Mouse (Mus musculus) kidney, adult 8-10 months (tissue): ENCODE data around the gene Gipc3.

Experiments used
- DNase-seq, 2 experiments: peaks; one replicate each; pipeline ENCODE4 v3.0.0; 2022

The Gipc3 gene

DNA sequence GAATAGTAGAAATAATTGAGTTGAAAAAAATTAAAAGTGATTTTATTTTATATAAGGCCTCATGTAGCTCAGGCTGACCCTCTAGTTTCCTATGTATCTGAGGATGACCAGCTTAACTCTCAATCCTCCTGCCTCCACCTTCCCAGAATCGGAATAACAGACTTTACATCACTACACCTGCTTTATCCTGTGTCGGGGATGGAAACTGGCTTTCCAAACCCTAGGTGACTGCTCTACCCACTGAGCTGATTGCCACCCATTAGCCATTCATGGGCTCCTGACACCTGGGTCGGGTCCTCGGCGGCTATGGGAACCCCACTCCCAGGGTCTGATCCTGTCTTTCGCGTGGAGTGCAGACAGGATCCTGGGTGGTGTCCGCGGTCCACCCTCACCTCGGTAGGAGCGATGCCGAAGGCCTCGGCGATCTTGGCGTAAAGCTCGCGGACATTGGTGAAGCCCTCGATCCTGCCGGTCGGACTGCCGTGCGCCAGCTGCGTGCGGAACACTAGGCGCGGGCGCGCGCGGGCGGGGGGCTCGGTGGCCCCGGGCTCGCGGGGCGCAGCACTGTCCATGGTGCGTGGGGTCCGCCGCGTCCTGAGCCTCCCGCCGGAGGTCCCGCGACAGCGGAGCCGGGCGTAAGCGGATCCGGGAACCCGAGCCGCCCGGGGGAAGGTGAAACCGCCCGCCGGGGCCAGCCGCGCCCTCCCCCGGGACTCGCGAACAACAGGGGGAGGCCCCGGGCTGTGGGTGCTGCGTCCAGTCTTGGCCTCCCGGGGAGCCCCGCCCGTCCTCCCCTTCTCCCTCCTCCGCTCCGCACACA is at the start of gene Gipc3:
Gipc3 (minus strand) TSS at position 581 of the 820 bp plus-strand sequence.
- DNase-seq, result no peak

DNA sequence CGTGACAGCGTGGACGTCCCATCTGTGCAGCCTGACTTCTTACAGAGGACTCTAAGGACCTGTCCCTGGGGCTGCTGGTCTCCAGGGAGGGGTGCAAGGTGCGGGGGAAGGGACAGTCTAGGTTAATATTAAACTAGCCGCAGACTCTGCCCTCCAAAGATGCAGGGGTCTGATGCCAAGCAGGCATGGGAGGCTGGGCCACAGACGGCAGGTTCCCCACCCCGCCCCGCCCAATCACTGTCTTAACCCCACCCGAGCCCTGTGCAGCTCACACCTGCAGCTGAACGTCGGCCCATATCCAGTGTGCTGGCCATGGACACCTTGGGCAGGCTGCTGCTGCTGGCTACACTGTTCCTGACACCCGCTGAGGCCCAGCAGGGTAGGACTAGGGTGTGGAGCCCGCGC is 49.7 kb upstream of the Gipc3 start, which contains the start of gene Smim24:
Smim24 (plus strand) TSS at position 271 of the 405 bp plus-strand sequence.
- DNase-seq, result peak; percentile 78 to 87

- DNase-seq, result no peak
Observed at GRCm38 (mm10) chr10:81392270-81392669, 49.2 kb upstream of the Gipc3 start.

GRCm38 (mm10) chr10:81390678-81390965 is 47.6 kb upstream of the Gipc3 start:
- DNase-seq, result no peak

DNA sequence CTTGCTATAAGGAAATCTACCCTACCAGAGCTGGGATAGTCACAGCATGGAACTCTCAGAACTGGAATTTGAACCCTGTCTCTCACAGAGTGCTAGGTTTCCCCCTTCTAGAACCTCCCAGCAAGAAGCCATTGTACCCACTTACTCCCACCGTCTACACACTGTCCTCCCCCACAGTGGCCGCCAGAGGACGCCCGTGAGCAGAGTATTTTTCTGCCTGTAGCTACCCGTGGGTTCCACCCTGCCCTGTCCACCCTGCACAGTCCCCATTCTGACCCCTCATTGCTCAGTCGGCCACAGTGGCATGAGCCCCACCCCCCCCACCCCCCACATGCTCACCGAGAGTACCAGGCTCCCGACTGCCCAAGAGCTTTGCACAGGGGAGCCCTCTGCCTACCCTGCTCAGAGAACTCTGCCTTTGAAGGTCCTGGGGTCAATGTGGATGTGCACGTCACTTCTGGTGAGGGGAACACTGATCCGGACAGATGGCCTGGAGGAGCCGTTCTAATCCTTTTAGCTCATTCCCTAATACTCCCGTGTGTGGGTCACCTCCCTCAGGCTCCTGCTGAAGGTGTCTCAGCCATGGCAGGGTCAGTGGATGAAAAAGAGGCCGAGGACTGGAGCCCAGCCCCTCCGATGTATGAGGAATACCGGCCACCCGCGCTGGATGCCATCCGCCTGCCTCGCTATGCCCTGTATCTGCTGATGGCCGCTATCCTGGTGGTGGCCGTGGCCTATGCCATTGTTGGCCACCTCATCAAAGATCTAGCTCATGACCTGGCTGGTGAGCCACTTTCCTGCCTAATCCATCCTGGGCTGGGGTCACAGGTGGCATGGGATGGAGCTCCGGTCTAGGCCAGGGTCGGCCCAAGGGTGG is 47.0 kb upstream of the Gipc3 start:
- DNase-seq, result peak in 1 of 2 experiments; percentile 78

DNA sequence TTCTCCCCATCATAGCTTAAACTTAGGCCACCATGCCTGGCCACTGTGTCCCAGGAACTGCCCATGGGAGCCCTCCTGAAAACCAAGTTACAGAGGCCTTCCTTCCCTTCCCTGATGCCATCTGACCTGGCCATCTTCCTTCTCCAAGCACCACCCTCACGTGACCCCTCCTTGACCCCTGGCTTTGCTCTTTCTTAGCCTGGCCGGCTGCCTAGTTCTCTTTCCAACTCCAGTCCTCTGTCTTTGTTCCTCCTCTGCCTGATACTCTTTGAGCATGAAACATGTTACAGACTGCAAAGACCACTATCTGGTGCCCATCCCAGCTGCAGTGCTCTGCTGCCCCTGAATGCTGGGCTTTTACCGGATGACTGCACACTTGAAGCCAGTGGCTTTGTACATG is 46.3 kb upstream of the Gipc3 start:
- DNase-seq, result peak; percentile 69 to 75

DNA sequence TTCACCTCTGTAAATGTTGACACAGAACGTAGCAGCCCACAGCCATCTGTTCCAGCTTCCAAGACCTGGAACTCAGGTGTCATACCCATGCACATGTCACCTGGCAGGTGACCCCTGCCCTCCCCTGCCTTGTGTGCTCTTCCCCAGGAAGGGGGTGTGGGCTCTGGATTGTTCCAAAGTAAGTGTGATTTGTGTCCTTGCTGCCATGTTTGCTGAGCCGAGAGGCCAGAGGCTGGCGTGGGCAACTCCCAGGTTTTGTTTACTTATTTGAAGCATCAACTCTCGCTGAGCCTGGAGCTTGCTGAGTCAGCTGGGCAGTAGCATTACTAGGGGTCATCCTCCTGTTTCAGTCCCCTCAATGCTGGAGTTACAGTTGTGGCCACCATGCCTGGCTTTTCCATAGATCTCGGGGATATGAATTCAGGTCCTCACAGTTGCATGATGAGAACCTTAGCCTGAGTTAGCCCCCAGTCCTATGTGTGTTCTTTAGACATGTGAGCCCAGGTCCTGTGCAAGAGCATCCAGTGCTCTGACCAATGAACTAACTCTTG is 45.5 kb upstream of the Gipc3 start, which contains the start of gene Gm48552:
Gm48552 (plus strand) TSS at position 501 of the 551 bp plus-strand sequence.
- no peak for DNase-seq

DNA sequence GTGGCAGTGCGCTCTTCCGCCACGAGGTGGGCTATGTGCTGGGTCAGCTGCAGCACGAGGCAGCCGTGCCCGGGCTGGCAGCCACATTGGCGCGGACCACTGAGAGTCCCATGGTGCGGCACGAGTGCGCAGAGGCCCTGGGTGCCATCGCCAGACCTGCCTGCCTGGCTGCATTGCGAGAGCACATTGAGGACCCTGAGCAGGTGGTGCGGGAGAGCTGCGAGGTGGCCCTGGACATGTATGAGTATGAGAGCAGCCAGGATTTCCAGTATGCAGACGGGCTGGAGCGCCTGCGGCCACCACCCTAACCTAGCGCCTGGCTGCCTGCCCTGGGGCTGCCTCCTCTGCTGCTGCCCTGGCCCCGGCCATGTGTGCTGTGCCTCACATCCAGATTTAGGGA is 44.6 kb upstream of the Gipc3 start:
- no peak for DNase-seq

DNA sequence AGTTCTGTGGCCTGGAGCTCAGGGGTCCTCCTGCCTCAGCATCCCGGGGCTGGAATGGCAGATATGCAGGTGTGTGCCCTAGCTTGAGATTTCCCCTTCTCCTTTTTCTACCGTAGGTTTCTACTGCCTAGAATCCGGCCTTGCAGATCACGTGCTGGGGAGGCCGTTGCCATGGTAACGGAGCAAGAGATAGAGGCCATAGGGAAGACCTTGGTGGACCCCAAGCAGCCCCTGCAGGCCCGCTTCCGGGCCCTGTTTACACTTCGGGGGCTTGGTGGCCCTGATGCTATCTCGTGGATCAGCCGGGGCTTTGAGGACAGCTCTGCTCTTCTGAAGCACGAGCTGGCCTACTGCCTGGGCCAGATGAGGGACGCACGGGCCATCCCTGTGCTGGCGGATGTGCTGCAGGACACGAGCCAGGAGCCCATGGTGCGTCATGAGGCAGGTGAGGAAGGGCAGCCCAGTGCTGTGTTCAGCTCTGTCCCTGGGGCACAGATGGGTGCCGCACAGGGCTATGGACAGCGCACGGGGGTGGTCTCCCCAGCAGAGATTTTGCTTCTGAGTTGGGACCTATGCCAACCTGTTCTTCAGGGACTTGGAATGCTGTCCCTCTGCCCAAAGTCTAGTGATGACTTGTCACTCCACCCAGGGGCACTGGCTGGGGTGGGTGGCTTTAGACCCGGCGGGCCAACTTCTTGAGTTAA is 42.7 kb upstream of the Gipc3 start:
- DNase-seq, result no peak

- DNase-seq, result no peak
Observed at GRCm38 (mm10) chr10:81384605-81384982, 41.5 kb upstream of the Gipc3 start.

DNA sequence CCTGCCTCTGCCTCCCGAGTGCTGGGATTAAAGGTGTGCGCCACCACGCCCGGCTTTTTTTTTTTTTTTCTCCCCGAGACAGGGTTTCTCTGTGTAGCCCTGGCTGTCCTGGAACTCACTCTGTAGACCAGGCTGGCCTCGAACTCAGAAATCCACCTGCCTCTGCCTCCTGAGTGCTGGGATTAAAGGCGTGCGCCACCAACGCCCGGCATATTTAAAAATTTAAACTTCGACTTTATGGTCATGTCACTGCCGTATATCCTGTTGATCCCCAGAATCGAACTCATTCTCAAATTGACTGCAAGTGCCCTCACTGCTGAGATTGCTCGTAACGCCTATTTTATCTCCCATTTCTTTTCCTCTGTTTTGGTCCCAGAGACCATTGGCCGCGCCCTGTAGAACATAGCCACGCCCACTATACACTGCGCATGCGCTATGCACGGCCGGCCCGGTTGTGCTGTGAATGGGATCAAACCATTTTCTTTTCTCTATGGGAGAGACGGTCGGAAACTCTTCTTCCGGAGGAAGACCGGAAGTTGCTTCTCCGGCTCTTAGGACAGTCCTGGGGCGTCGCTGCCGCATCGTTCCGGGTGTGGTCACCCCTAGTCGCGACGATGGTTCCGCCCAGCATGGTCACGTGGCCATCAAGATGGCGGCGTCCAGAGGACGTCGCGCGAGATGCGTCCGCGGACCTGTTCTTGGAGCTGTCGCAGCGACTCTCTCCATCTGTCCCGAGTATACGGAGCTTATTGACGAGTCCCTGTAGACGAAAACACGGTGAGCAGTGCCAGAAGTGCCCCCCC is 40.9 kb upstream of the Gipc3 start, which contains the start of the genes Dohh and Gm48551:
Dohh (plus strand) TSS at position 627 of the 803 bp plus-strand sequence.
Gm48551 (plus strand) TSS at position 665 of the 803 bp plus-strand sequence.
- DNase-seq, result peak; percentile 99

DNA sequence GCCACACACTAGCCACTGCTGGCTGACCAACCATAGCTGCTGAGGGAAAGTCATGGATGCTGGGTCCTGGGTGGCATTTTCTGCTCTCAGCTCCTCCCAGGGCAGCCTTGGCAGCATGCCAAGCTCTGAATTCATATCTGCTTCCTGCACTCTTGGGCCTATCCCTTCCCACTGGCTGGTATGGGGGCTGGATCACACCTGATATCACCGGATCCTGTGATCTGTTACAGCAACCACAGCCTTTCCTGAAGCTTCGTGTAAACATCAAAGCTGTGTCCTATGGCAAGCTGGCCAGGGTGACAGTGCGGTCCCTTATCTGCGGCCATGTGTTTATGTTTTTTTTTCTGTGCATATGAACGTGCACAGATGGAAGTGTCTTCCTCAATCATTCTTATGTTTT is 39.0 kb upstream of the Gipc3 start:
- DNase-seq, result no peak

- DNase-seq, result no peak
Observed at GRCm38 (mm10) chr10:81379809-81380378, 36.8 kb upstream of the Gipc3 start.

GRCm38 (mm10) chr10:81379183-81379553 is 36.1 kb upstream of the Gipc3 start:
- DNase-seq, result no peak

DNA sequence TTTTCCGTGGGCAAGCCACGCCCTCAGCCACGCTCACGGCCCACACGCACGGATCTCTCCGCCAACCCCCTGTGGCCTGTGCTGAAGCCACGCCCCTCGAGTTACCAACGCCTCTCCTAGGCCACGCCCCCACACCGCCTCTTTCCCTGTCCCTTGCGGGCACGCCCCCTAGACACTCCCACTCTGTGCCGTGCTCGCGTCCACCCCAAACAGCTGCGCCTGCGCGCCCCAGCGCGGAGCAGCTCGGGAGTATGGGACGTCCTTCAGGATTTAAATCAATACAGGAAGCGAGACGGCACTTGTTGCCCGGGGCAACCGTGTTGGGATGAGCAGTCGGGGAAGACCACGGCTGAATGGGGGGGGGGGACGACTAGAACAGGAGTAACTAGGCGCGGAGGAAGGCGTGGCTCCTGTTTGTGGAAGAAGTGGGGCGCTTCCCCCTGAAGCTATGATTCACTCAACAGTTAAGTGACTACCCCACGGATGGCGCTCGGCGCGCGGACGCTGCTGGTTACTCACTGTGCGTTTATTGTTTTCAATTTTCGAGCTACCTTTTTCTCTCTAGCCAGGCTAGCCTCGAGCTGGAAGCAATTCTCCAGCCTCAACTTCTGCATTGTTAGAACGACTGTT is 35.6 kb upstream of the Gipc3 start:
- peak; percentile 100 for DNase-seq

DNA sequence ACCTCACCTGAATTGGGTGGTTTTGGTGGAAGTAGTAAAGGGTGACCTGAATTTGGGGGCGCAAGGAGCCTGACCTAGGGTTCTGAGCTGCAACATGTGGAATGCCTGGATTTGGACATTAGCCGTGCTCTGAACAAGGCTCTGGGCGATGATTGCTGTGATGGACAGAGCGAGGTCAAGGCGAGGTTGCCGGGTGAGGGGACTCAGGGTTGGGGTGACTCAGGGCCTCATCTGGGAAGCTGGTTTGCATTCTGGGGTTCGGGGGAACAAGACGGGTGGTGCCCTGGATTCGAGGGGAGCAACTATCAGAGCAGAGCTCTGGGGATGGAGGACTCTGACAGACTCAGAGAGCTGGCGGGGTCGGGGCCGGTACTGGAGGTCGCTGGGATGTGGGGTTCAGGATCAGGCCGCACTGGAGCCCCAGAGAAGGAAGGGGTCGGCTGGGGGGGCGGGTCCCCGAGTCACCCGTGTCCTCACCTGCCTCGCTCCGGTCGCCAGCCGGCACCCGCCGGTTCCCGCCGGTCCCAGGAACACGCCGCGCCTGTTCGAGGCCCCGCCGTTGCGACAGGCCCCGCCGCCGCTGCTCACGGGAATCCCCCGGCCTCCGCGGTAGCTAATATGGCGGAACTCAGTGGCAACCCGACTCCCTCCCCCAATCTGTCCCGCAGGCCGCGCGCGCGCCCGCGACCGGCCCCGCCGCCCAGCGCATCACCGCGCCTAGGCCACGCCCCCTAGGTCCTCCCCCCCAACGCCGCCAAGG is 34.9 kb upstream of the Gipc3 start, which contains the start of gene Fzr1:
Fzr1 (minus strand) TSS at position 724 of the 760 bp plus-strand sequence.
- no peak for DNase-seq

DNA sequence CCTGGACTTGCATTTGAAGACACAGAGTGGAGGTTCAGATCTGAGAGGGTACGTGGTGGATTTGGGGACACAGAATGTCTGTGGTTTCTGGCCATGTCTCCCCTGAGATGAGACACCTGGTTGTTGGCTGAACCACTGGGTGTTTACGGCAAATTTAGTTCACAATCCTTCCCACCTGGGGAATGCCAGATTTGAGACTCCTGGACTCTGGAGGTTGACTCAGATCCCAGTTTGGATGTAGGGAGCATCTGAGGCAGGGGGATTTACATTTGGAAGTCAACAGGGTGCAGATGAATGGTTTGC is 34.2 kb upstream of the Gipc3 start:
- no peak for DNase-seq

DNA sequence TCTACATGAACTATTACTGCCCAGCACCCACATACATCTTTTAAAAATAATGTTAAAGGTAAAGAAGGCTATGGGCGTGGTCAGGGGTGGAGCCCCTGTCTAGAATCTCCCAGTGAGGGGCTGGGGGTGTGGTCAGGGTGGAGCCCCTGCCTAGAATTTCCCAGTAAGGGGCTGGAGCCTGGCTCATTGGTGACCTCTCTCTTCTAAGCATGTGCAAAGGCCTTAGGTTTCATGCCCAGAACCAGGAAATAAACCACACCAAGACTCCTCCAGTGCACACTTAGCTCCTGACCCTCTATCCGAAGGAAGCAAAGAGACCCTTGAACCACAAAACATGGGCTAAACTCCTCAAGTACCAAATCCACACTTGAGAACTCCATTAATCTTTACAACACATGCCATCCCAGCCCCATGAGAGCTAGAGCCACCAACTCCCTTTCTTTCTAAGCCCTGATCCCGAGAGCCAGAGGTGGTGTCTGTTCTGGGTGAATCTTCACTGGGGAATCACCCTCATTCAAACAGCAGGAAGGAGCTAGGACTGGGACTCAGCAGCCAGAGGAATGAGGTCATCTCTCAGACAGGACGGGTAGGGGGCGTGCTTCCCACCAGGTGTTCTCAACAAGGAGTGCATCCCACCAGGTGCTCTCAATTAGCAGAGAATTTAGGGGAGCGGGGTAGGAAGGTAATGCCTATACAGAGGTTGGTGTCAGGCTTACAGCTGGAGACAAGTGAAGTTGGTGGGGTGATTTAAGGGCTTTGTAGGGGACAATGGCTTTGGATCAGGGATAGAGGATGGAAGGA is 33.7 kb upstream of the Gipc3 start:
- no peak for DNase-seq

DNA sequence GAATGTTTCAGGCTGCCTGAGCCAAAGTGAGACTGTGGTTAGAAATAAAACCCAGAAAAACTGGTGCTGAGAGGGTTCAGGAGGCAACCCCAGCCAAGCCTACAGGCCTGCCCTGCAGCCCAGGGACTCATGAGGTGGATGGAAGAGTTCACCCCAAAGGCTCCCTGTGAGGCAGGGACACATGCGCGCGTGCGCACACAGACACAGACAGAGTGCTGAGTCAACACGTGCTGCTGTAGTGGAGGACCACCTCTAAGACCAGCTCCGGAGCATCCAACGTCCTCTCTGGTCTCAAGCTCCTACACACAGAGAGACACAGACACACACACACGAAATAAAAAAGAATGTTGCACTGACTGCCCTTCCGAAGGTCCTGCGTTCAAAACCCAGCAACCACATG is 32.3 kb upstream of the Gipc3 start:
- DNase-seq, result no peak

- no peak for DNase-seq
Observed at GRCm38 (mm10) chr10:81367207-81367495, 24.1 kb upstream of the Gipc3 start.
